Mouse (Mus musculus) ZHBTc4 (cell line): ENCODE data around the gene Ppp2r2c.

Experiments used
- DNase-seq: peaks from one replicate; pipeline ENCODE4 v3.0.0-alpha.2; 2011; ENCODE audit warnings: low read depth, low spot score

The Ppp2r2c gene

GRCm38 (mm10) chr5:36868266-36869090, at the start of gene Ppp2r2c:
Ppp2r2c (plus strand) TSS chr5:36868513.
- DNase-seq, result peak; percentile 47

- no peak for DNase-seq
These were observed 48.6 kb upstream of the Ppp2r2c start for GRCm38 (mm10) chr5:36819742-36820141.

GRCm38 (mm10) chr5:36820142-36820541, 48.2 kb upstream of the Ppp2r2c start:
- peak; percentile 82 for DNase-seq

- DNase-seq, result no peak
These were observed 45.4 kb upstream of the Ppp2r2c start for GRCm38 (mm10) chr5:36822907-36823306.

- DNase-seq, result no peak
These were observed 39.2 kb upstream of the Ppp2r2c start for GRCm38 (mm10) chr5:36829098-36829497.

GRCm38 (mm10) chr5:36829913-36830879, 38.1 kb upstream of the Ppp2r2c start, which contains the start of gene Man2b2:
Man2b2 (minus strand) TSS chr5:36830653.
- DNase-seq, result peak; percentile 91

GRCm38 (mm10) chr5:36831272-36831671, 37.0 kb upstream of the Ppp2r2c start:
- DNase-seq, result peak; percentile 55

- DNase-seq, result peak; percentile 76
These were observed 32.4 kb upstream of the Ppp2r2c start for GRCm38 (mm10) chr5:36835933-36836332.

GRCm38 (mm10) chr5:36839032-36839431, 29.3 kb upstream of the Ppp2r2c start:
- no peak for DNase-seq

- DNase-seq, result no peak
These were observed 28.7 kb upstream of the Ppp2r2c start for GRCm38 (mm10) chr5:36839602-36840001.

- no peak for DNase-seq
These were observed 28.2 kb upstream of the Ppp2r2c start for GRCm38 (mm10) chr5:36840092-36840491.

GRCm38 (mm10) chr5:36841701-36842100, 26.6 kb upstream of the Ppp2r2c start:
- no peak for DNase-seq

GRCm38 (mm10) chr5:36844490-36844889, 23.8 kb upstream of the Ppp2r2c start:
- DNase-seq, result no peak

GRCm38 (mm10) chr5:36851572-36851971, 16.7 kb upstream of the Ppp2r2c start:
- DNase-seq, result no peak

- no peak for DNase-seq
These were observed 13.1 kb upstream of the Ppp2r2c start for GRCm38 (mm10) chr5:36855180-36855579.

- DNase-seq, result no peak
These were observed 11.8 kb upstream of the Ppp2r2c start for GRCm38 (mm10) chr5:36856529-36856928.

- no peak for DNase-seq
These were observed 10.8 kb upstream of the Ppp2r2c start for GRCm38 (mm10) chr5:36857546-36857945.

- DNase-seq, result peak; percentile 67
These were observed 7.2 kb upstream of the Ppp2r2c start for GRCm38 (mm10) chr5:36861084-36861483.

GRCm38 (mm10) chr5:36866701-36867250, 1.5 kb upstream of the Ppp2r2c start:
- DNase-seq, result no peak

GRCm38 (mm10) chr5:36867561-36867960, 752 bp upstream of the Ppp2r2c start:
- no peak for DNase-seq

GRCm38 (mm10) chr5:36869186-36869577, 869 bp downstream of the Ppp2r2c start:
- DNase-seq, result no peak
